Mouse (Mus musculus) hematopoietic multipotent progenitor cell, adult 10-12 weeks (in vitro differentiated cells): ENCODE data around the gene Gm5916. TPM values are rescaled to one million over a fixed set of nuclear protein-coding genes. Genes with fewer than 3 reads are reported as not detected.

Source experiments
- polyA plus RNA-seq: library from polyadenylated mRNA; stranded (reverse); fragments of >175 nt; gene quantifications from 2 replicates; pipeline ENCODE4 v1.2.3, GENCODE M21; 2012; ENCODE audit warnings: low replicate concordance

Gene Gm5916
- not detected in 2 replicates for polyA plus RNA-seq

DNA sequence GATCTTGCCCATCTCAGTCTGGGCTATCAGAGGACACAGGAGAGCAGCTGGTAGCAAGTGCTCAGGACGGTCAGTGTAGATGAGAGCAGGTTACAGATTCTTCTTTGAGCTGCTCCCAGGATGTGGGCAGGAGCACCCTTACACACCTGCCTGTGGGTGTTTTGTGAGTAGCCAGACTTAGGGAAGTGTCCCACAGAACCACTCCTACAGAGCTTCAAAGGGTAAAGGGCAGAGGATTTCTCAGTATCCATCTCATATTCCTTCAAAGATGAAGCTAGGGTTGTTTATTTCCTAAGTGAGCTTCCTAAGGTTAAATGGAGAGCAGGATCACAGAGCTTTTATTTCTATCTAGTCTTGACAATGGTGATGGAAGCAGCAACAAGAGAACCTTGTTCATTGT lies at the start of gene Gm5916:
Gene Gm5916, minus strand, starts transcription at position 101 of the 400 bp plus-strand sequence.

Other genes starting within 250 kb of the Gm5916 start
- not detected in 2 replicates for gene 9230113P08Rik, start 220.4 kb downstream of the Gm5916 start, polyA plus RNA-seq